Mouse (Mus musculus) intestine, embryonic 16.5 days (tissue): Measurements from ENCODE around the gene Cyp1a2. TPM values are rescaled to one million over a fixed set of nuclear protein-coding genes. Genes with fewer than 3 reads are reported as not detected.
A peak's percentile ranks its signal among the peaks of the same experiment; 100 is the strongest.

Experiments
- ATAC-seq: fragments of 200-750 bp; cut with Nextera tagmentation; 2 replicates; pipeline ENCODE4 v1.8.0; 2017; ENCODE audit warnings: moderate TSS enrichment, moderate library complexity
- H3K27ac ChIP-seq: fragments of 300-500 bp; sonication (generic); 2 replicates; pipeline ENCODE4 v1.5.1; 2014; ENCODE audit warnings: mild to moderate bottlenecking, low read length
- H3K27me3 ChIP-seq: fragments of 300-500 bp; sonication (generic); replicated peaks from 2 replicates; pipeline ENCODE4 v1.6.1; 2014; ENCODE audit warnings: low read length, control low read depth, mixed read lengths; ENCODE audit not compliant: control insufficient read depth, insufficient read depth
- H3K36me3 ChIP-seq: fragments of 300-500 bp; sonication (generic); 2 replicates; pipeline ENCODE4 v1.6.1; 2014; ENCODE audit warnings: low read length, control low read depth; ENCODE audit not compliant: control insufficient read depth, insufficient read depth
- H3K4me1 ChIP-seq: fragments of 300-500 bp; sonication (generic); 2 replicates; pipeline ENCODE4 v1.6.1; 2014; ENCODE audit warnings: low read length, control low read depth, mixed read lengths; ENCODE audit not compliant: control insufficient read depth, insufficient read depth
- H3K4me2 ChIP-seq: fragments of 300-500 bp; sonication (generic); 2 replicates; pipeline ENCODE4 v1.6.1; 2014; ENCODE audit warnings: low read depth, low read length, control low read depth
- H3K4me3 ChIP-seq: fragments of 300-500 bp; sonication (generic); 2 replicates; pipeline ENCODE4 v1.5.1; 2014; ENCODE audit warnings: mild to moderate bottlenecking, low read length
- H3K9ac ChIP-seq: fragments of 300-500 bp; sonication (generic); 2 replicates; pipeline ENCODE4 v1.6.1; 2014; ENCODE audit warnings: low read depth, low read length
- H3K9me3 ChIP-seq: fragments of 300-500 bp; sonication (generic); 2 replicates; pipeline ENCODE4 v1.6.1; 2016; ENCODE audit warnings: low read length, control low read depth; ENCODE audit not compliant: control insufficient read depth
- WGBS: fragments of 180-500 bp; shearing (Covaris S2); extraction: QIAGEN DNeasy Blood & Tissue Kit; methylation state at CpG from one replicate; pipeline ENCODE4 v1.1.7; 2014; 5-methylcytosine and 5-hydroxymethylcytosine counted together
- polyA plus RNA-seq: library from polyadenylated mRNA; unstranded; fragments of >200 nt; fragmentation: Nextera tagmentation; extraction: Ambion mirVana; gene quantifications from 2 replicates; pipeline ENCODE4 v1.2.1, GENCODE M21; 2015

Cyp1a2 gene
- polyA plus RNA-seq, 1 experiment from 2014 or later = not detected

- peaks cover 34% of the 10 kb centered on the region for H3K4me1 ChIP-seq
- H3K27me3 ChIP-seq = no peaks in the 10 kb centered on the region
- WGBS = 56% methylated on average over 3 of the region's 3 CpGs
- H3K9me3 ChIP-seq = no peaks in the 10 kb centered on the region
- ATAC-seq = no peak
- H3K4me3 ChIP-seq = no peak overlapping the region
- no peaks in the 10 kb centered on the region for H3K36me3 ChIP-seq
- H3K4me2 ChIP-seq = no peak overlapping the region
- no peak overlapping the region for H3K9ac ChIP-seq
- H3K27ac ChIP-seq = no peak overlapping the region
Measured at GRCm38 (mm10) chr9:57652855-57653254, 30.6 kb downstream of the Cyp1a2 start.

GRCm38 (mm10) chr9:57652351-57652750, 31.2 kb downstream of the Cyp1a2 start:
- ATAC-seq = no peak
- H3K4me3 ChIP-seq = no peak overlapping the region
- no peaks in the 10 kb centered on the region for H3K36me3 ChIP-seq
- H3K27ac ChIP-seq = no peak overlapping the region
- H3K9me3 ChIP-seq = no peaks in the 10 kb centered on the region
- H3K27me3 ChIP-seq = no peaks in the 10 kb centered on the region
- peaks cover 34% of the 10 kb centered on the region for H3K4me1 ChIP-seq
- no peak overlapping the region for H3K4me2 ChIP-seq
- no peak overlapping the region for H3K9ac ChIP-seq
- 69% methylated on average over 9 of the region's 9 CpGs for WGBS

DNA sequence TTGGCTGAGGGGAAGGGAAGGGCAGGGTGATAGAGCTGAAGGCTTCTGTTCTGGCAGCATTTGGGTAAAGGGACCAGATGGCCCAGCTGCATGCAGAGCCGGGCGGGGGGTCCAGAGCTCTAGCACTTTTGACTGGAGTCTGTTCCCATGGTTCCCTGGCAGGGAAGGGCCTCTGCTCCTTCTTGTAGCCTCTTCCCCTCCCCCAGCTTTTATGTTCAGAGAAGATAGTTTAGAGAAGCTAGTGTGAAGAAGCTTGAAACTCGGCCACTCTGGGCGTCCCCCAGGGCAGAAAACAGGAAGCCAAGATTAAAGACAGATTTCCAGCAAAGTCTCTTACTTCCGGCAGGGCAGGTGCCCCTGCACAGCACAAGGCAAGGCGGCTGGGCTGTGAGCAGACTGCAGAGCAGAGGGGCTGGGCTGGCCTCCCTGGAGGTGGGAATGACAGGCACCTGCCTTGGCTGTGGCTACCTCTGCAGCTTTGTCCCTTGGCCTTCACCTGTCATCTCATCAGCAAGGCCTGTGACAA, 32.7 kb downstream of the Cyp1a2 start:
- WGBS = 30% methylated on average over 6 of the region's 6 CpGs
- Histone ChIP-seq H3K4me3 (no peak overlapping the region), H3K9ac (peak overlapping the region; percentile 41), H3K36me3 (no peaks in the 10 kb centered on the region), H3K27me3 (no peaks in the 10 kb centered on the region), H3K4me2 (no peak overlapping the region), H3K27ac (peak overlapping the region; percentile 45; the same call in 1 of the 2 replicates), H3K9me3 (no peaks in the 10 kb centered on the region), H3K4me1 (peaks cover 35% of the 10 kb centered on the region)
- no peak for ATAC-seq

DNA sequence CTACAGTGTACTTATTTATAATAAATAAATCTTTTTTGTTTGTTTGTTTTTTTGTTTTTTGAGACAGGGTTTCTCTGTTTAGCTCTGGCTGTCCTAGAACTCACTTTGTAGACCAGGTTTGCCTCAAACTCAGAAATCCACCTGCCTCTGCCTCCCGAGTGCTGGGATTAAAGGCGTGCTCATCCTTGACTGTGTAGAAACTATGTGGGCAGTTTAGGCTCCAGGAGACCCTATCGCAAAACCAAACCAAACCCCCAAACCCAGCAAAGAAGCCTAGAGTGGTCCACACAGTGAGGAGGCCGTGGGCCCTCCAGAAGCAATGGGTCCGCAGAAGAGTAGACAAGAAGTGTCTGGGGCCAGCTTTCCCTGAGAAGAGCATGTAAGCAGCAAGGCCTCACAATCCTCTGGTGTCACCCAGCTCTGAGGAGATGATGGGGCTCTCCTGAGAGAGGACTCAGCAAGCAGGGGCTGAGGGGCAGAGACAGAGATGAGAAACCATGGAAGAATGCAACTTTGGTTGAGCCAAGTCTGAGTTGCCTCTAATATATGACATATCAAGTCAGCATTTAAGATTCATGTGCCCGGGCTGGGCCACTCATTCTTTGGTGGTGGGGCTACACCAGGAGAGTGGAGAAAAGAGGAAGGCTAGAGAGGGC, 33.2 kb downstream of the Cyp1a2 start:
- no peak for ATAC-seq
- 89% methylated on average over 6 of the region's 6 CpGs for WGBS
- no peak overlapping the region for H3K4me2 ChIP-seq
- no peaks in the 10 kb centered on the region for H3K9me3 ChIP-seq
- peak overlapping the region; percentile 45; the same call in 1 of the 2 replicates for H3K27ac ChIP-seq
- no peak overlapping the region for H3K4me3 ChIP-seq
- H3K27me3 ChIP-seq = no peaks in the 10 kb centered on the region
- H3K36me3 ChIP-seq = no peaks in the 10 kb centered on the region
- H3K9ac ChIP-seq = no peak overlapping the region
- H3K4me1 ChIP-seq = peaks cover 34% of the 10 kb centered on the region

- 59% methylated on average over 4 of the region's 4 CpGs for WGBS
- H3K36me3 ChIP-seq = no peaks in the 10 kb centered on the region
- no peaks in the 10 kb centered on the region for H3K9me3 ChIP-seq
- no peaks in the 10 kb centered on the region for H3K27me3 ChIP-seq
- peaks cover 41% of the 10 kb centered on the region for H3K4me1 ChIP-seq
- no peak overlapping the region for H3K9ac ChIP-seq
- peak overlapping the region; percentile 61 for H3K27ac ChIP-seq
- no peak for ATAC-seq
- H3K4me3 ChIP-seq = no peak overlapping the region
- no peak overlapping the region for H3K4me2 ChIP-seq
Measured at GRCm38 (mm10) chr9:57647286-57648108, 36.0 kb downstream of the Cyp1a2 start.

GRCm38 (mm10) chr9:57646551-57647103, 36.9 kb downstream of the Cyp1a2 start:
- no peak overlapping the region for H3K4me2 ChIP-seq
- H3K4me3 ChIP-seq = no peak overlapping the region
- H3K9me3 ChIP-seq = no peaks in the 10 kb centered on the region
- H3K27ac ChIP-seq = peak overlapping the region; percentile 38
- H3K36me3 ChIP-seq = peaks cover 2% of the 10 kb centered on the region; the same call in 1 of the 2 replicates
- H3K4me1 ChIP-seq = peaks cover 50% of the 10 kb centered on the region
- no peak overlapping the region for H3K9ac ChIP-seq
- ATAC-seq = no peak
- no peaks in the 10 kb centered on the region for H3K27me3 ChIP-seq
- 68% methylated on average over 12 of the region's 12 CpGs for WGBS

- no peaks in the 10 kb centered on the region for H3K9me3 ChIP-seq
- under 1% methylated on average over 84 of the region's 85 CpGs for WGBS
- H3K27ac ChIP-seq = peak overlapping the region; percentile 98
- peak overlapping the region; percentile 99 for H3K9ac ChIP-seq
- no peaks in the 10 kb centered on the region for H3K27me3 ChIP-seq
- peaks cover 2% of the 10 kb centered on the region; the same call in 1 of the 2 replicates for H3K36me3 ChIP-seq
- H3K4me1 ChIP-seq = peaks cover 52% of the 10 kb centered on the region
- peak overlapping the region; percentile 96 for H3K4me3 ChIP-seq
- peak overlapping the region; percentile 85 for H3K4me2 ChIP-seq
- ATAC-seq = peak; percentile 81
Measured at GRCm38 (mm10) chr9:57644944-57645893, 38.3 kb downstream of the Cyp1a2 start.

DNA sequence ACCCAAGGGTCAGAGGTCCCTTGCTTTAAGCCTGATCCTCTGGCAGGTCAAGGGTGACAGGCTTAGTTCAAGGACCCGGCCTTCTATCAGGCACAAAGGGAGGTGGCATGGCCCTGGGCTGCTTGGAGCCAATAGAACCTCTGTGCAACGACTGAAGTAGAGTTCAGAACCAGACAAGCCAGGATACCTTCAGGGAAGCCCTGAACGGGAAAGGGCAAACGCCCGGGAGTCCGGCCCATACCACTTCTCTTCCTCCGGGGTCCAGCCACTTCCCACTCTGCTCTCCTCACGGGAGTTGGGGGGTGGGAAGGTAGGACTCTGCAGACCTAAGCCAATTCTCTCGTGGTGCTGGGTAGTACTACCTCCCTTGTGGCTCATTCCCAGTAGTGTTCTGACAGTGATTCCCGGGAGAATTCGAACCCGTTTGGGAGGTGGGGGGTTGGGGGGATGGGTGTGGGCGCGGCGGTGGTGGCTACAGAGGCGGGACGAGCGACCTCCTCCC, 39.0 kb downstream of the Cyp1a2 start:
- no peak for ATAC-seq
- peaks cover 2% of the 10 kb centered on the region; the same call in 1 of the 2 replicates for H3K36me3 ChIP-seq
- peak overlapping the region; percentile 85 for H3K4me2 ChIP-seq
- peak overlapping the region; percentile 96 for H3K4me3 ChIP-seq
- 0% methylated on average over 18 of the region's 18 CpGs for WGBS
- H3K27ac ChIP-seq = peak overlapping the region; percentile 98
- peaks cover 59% of the 10 kb centered on the region for H3K4me1 ChIP-seq
- no peaks in the 10 kb centered on the region for H3K27me3 ChIP-seq
- H3K9ac ChIP-seq = peak overlapping the region; percentile 99
- no peaks in the 10 kb centered on the region for H3K9me3 ChIP-seq
